Mouse (Mus musculus) 416B (cell line): ENCODE measurements around the gene Plxnb1.

Experiments used
- DNase-seq: peaks from one replicate; pipeline ENCODE4 v3.0.0; 2011; ENCODE audit warnings: low read depth

Plxnb1 gene

GRCm38 (mm10) chr9:109095137-109095982 is at the start of gene Plxnb1:
Gene Plxnb1, plus strand, starts transcription at chr9:109095389.
- no peak for DNase-seq

GRCm38 (mm10) chr9:109046306-109046705 is 48.9 kb upstream of the Plxnb1 start:
- DNase-seq: peak; percentile 76

- no peak for DNase-seq
These were observed 45.9 kb upstream of the Plxnb1 start for GRCm38 (mm10) chr9:109049316-109049715.

- DNase-seq: no peak
These were observed 45.1 kb upstream of the Plxnb1 start for GRCm38 (mm10) chr9:109049996-109050673.

GRCm38 (mm10) chr9:109050674-109050997 is 44.6 kb upstream of the Plxnb1 start:
- DNase-seq: no peak

- DNase-seq: no peak
These were observed 44.1 kb upstream of the Plxnb1 start for GRCm38 (mm10) chr9:109051011-109051501.

- no peak for DNase-seq
These were observed 43.3 kb upstream of the Plxnb1 start for GRCm38 (mm10) chr9:109051651-109052489.

GRCm38 (mm10) chr9:109052490-109053260 is 42.5 kb upstream of the Plxnb1 start:
- DNase-seq: no peak

GRCm38 (mm10) chr9:109053366-109053765 is 41.8 kb upstream of the Plxnb1 start:
- no peak for DNase-seq

GRCm38 (mm10) chr9:109053851-109054250 is 41.3 kb upstream of the Plxnb1 start:
- DNase-seq: no peak

- peak; percentile 95 for DNase-seq
These were observed 40.5 kb upstream of the Plxnb1 start for GRCm38 (mm10) chr9:109054712-109055111.

- DNase-seq: no peak
These were observed 39.7 kb upstream of the Plxnb1 start for GRCm38 (mm10) chr9:109055271-109056030.

- DNase-seq: no peak
These were observed 39.0 kb upstream of the Plxnb1 start for GRCm38 (mm10) chr9:109056081-109056690.

GRCm38 (mm10) chr9:109056916-109057315 is 38.3 kb upstream of the Plxnb1 start:
- DNase-seq: no peak

- DNase-seq: no peak
These were observed 37.6 kb upstream of the Plxnb1 start for GRCm38 (mm10) chr9:109057543-109057942.

GRCm38 (mm10) chr9:109058006-109058765 is 37.0 kb upstream of the Plxnb1 start:
- no peak for DNase-seq

GRCm38 (mm10) chr9:109059136-109059903 is 35.9 kb upstream of the Plxnb1 start, which contains the start of gene Trex1:
Gene Trex1, minus strand, starts transcription at chr9:109059734.
- peak; percentile 92 for DNase-seq

GRCm38 (mm10) chr9:109060184-109060897 is 34.8 kb upstream of the Plxnb1 start:
- no peak for DNase-seq
